Mouse (Mus musculus) yolk sac, embryonic 10.5 days (tissue): ENCODE data around the gene Tyk2.
A peak's percentile ranks its signal among the peaks of the same experiment; 100 is the strongest.

ENCODE experiments used
- DNase-seq: peaks from one replicate; pipeline ENCODE4 v3.0.0-alpha.2; 2017; ENCODE audit warnings: low spot score

Gene Tyk2

GRCm38 (mm10) chr9:21149077-21149653 is 18.1 kb upstream of the Tyk2 start:
- no peak for DNase-seq

- no peak for DNase-seq
Observed at GRCm38 (mm10) chr9:21148427-21148826, 17.4 kb upstream of the Tyk2 start.

- peak; percentile 73 for DNase-seq
Observed at GRCm38 (mm10) chr9:21146722-21147121, 15.7 kb upstream of the Tyk2 start.

GRCm38 (mm10) chr9:21145431-21145830 is 14.4 kb upstream of the Tyk2 start:
- no peak for DNase-seq

- no peak for DNase-seq
Observed at GRCm38 (mm10) chr9:21144361-21144760, 13.3 kb upstream of the Tyk2 start.

GRCm38 (mm10) chr9:21141922-21142321 is 10.9 kb upstream of the Tyk2 start:
- DNase-seq, result no peak

GRCm38 (mm10) chr9:21138386-21138785 is 7.3 kb upstream of the Tyk2 start:
- no peak for DNase-seq

- no peak for DNase-seq
Observed at GRCm38 (mm10) chr9:21137229-21137628, 6.2 kb upstream of the Tyk2 start.

- no peak for DNase-seq
Observed at GRCm38 (mm10) chr9:21136401-21136800, 5.4 kb upstream of the Tyk2 start.

- no peak for DNase-seq
Observed at GRCm38 (mm10) chr9:21135941-21136381, 4.9 kb upstream of the Tyk2 start.

- no peak for DNase-seq
Observed at GRCm38 (mm10) chr9:21135329-21135890, 4.4 kb upstream of the Tyk2 start.

GRCm38 (mm10) chr9:21134595-21135328 is 3.7 kb upstream of the Tyk2 start:
- no peak for DNase-seq

GRCm38 (mm10) chr9:21133064-21133707 is 2.1 kb upstream of the Tyk2 start:
- DNase-seq, result no peak

- no peak for DNase-seq
Observed at GRCm38 (mm10) chr9:21132102-21132775, 1.2 kb upstream of the Tyk2 start.

- DNase-seq, result no peak
Observed at GRCm38 (mm10) chr9:21126259-21126627, 4.8 kb downstream of the Tyk2 start.

GRCm38 (mm10) chr9:21125502-21126258 is 5.4 kb downstream of the Tyk2 start:
- DNase-seq, result no peak

- no peak for DNase-seq
Observed at GRCm38 (mm10) chr9:21124837-21125236, 6.2 kb downstream of the Tyk2 start.

- no peak for DNase-seq
Observed at GRCm38 (mm10) chr9:21121483-21121882, 9.6 kb downstream of the Tyk2 start.

- DNase-seq, result no peak
Observed at GRCm38 (mm10) chr9:21117073-21117472, 14.0 kb downstream of the Tyk2 start.

GRCm38 (mm10) chr9:21115105-21115504 is 15.9 kb downstream of the Tyk2 start:
- DNase-seq, result no peak

GRCm38 (mm10) chr9:21114190-21114589 is 16.9 kb downstream of the Tyk2 start:
- DNase-seq, result no peak

GRCm38 (mm10) chr9:21113751-21114150 is 17.3 kb downstream of the Tyk2 start:
- DNase-seq, result no peak
